In the genomic region with DNA sequence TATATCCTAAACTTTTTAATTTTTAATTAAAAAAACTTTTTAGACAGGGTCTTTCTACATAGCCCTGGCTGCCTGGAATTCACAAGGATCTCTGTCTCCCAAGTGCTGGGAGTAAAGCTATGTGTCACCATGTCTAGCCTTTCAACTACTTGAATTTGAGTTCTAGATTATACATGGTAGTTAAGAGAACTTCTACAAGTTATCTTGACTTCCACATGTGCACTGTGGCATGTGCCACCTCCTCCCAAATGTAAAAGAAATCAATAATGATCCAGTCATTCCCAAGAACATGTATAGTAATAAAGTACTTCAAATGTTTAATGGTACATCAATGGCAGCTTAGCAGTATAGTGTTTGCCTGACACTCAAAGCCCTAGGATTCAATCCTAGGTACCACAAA, we compare ENCODE assay signal across 30 mouse cellular contexts. TPM values are rescaled to one million over a fixed set of nuclear protein-coding genes. Genes with fewer than 3 reads are reported as not detected.
DNase-seq lines count a peak whose midpoint lies in the region; ATAC-seq and TF ChIP-seq lines count a peak whose summit lies in the region.
"Had no signal": no experiment of that assay in that cellular context is flagged by ENCODE, and none has a peak within 500 bp of the region (broad histone marks: within the 10 kb centered on the region; RNA-seq: fewer than 3 reads in every experiment).

No protein-coding gene starts in this region.

- no peaks in the 10 kb centered on the region for H3K27me3 ChIP-seq in liver, embryonic 11.5 days (replicated peaks; ENCODE audit: control insufficient read depth, insufficient read depth, low read length)
- H3K27me3 ChIP-seq in liver, embryonic 12.5 days (replicated peaks), result no peaks in the 10 kb centered on the region
- H3K27me3 ChIP-seq in liver, embryonic 15.5 days, result no peaks in the 10 kb centered on the region
- H3K27me3 ChIP-seq: CH12.LX; embryonic facial prominence, embryonic 13.5 days; forebrain, embryonic 12.5 days; forebrain, embryonic 15.5 days; heart, embryonic 12.5 days; heart, embryonic 15.5 days; hindbrain, embryonic 13.5 days; Patski had no signal

- H3K4me3 ChIP-seq in liver, embryonic 11.5 days (ENCODE audit: low read depth, low read length), result no peak overlapping the region
- no peak overlapping the region for H3K4me3 ChIP-seq in liver, embryonic 12.5 days
- no peak overlapping the region for H3K4me3 ChIP-seq in liver, embryonic 15.5 days (replicated peaks)
- H3K4me3 ChIP-seq in gastrocnemius, adult 2 months, result no peak overlapping the region
- H3K4me3 ChIP-seq: embryonic facial prominence, embryonic 10.5 days; embryonic facial prominence, embryonic 13.5 days; forebrain, embryonic 12.5 days; forebrain, embryonic 15.5 days; heart, embryonic 12.5 days; heart, embryonic 15.5 days; hindbrain, embryonic 10.5 days; hindbrain, embryonic 13.5 days had no signal

- peaks cover 2% of the 10 kb centered on the region; the same call in 1 of the 2 replicates for H3K4me1 ChIP-seq in liver, embryonic 11.5 days (replicated peaks; ENCODE audit: control insufficient read depth, insufficient read depth, low read length)
- peaks cover 73% of the 10 kb centered on the region for H3K4me1 ChIP-seq in liver, embryonic 12.5 days
- H3K4me1 ChIP-seq in liver, embryonic 15.5 days (replicated peaks), result peaks cover 74% of the 10 kb centered on the region
- H3K4me1 ChIP-seq: forebrain, embryonic 12.5 days; forebrain, embryonic 15.5 days; hindbrain, embryonic 10.5 days had no signal

- H3K9ac ChIP-seq in liver, embryonic 11.5 days (ENCODE audit: low read depth, low read length), result no peak overlapping the region
- H3K9ac ChIP-seq in liver, embryonic 12.5 days, result peak overlapping the region; percentile 4; the same call in 1 of the 2 replicates
- H3K9ac ChIP-seq in liver, embryonic 15.5 days, result no peak overlapping the region
- H3K9ac ChIP-seq: embryonic facial prominence, embryonic 13.5 days; forebrain, embryonic 12.5 days; forebrain, embryonic 15.5 days; heart, embryonic 12.5 days; heart, embryonic 15.5 days; hindbrain, embryonic 13.5 days had no signal

- no peak overlapping the region for H3K4me2 ChIP-seq in liver, embryonic 11.5 days
- peak overlapping the region; percentile 23 for H3K4me2 ChIP-seq in liver, embryonic 12.5 days
- peak overlapping the region; percentile 3; the same call in 1 of the 2 replicates for H3K4me2 ChIP-seq in liver, embryonic 15.5 days
- H3K4me2 ChIP-seq: embryonic facial prominence, embryonic 13.5 days; forebrain, embryonic 12.5 days; forebrain, embryonic 15.5 days; heart, embryonic 12.5 days; heart, embryonic 15.5 days; hindbrain, embryonic 13.5 days had no signal

- no peak for TF ChIP-seq CTCF in gastrocnemius, adult 2 months (IDR thresholded peaks at IDR 0.05)

- H3K9me3 ChIP-seq in liver, embryonic 11.5 days (ENCODE audit: control insufficient read depth, low read length), result no peaks in the 10 kb centered on the region
- H3K9me3 ChIP-seq in liver, embryonic 12.5 days (replicated peaks), result no peaks in the 10 kb centered on the region
- H3K9me3 ChIP-seq in liver, embryonic 15.5 days (replicated peaks), result no peaks in the 10 kb centered on the region
- H3K9me3 ChIP-seq: embryonic facial prominence, embryonic 10.5 days; embryonic facial prominence, embryonic 13.5 days; forebrain, embryonic 12.5 days; forebrain, embryonic 15.5 days; G1E; heart, embryonic 12.5 days; heart, embryonic 15.5 days; hindbrain, embryonic 10.5 days; hindbrain, embryonic 13.5 days had no signal

- no peak; the same call in 1 of the 2 replicates for ATAC-seq in liver, embryonic 11.5 days (replicated peaks; ENCODE audit: low FRiP score)
- peak; percentile 86 for ATAC-seq in liver, embryonic 12.5 days
- peak; percentile 80 for ATAC-seq in liver, embryonic 15.5 days (ENCODE audit: insufficient read depth)
- ATAC-seq: forebrain, embryonic 15.5 days; hindbrain, embryonic 16.5 days; Patski had no signal

- 0 out of 2 replicates have a peak, but pooled peaks cover 5% of the 10 kb centered on the region for H3K36me3 ChIP-seq in liver, embryonic 11.5 days (ENCODE audit: control insufficient read depth, insufficient read depth, low read length)
- H3K36me3 ChIP-seq in liver, embryonic 12.5 days, result peaks cover 12% of the 10 kb centered on the region
- peaks cover 17% of the 10 kb centered on the region for H3K36me3 ChIP-seq in liver, embryonic 15.5 days (replicated peaks)

- intact Hi-C loops in gastrocnemius, adult 2 months (cut with DNase I), result no loop called here

- H3K27ac ChIP-seq in liver, embryonic 11.5 days (ENCODE audit: low read depth, low read length), result no peak overlapping the region
- H3K27ac ChIP-seq in liver, embryonic 12.5 days, result peak overlapping the region; percentile 76
- H3K27ac ChIP-seq in liver, embryonic 15.5 days (replicated peaks), result peak overlapping the region; percentile 56; the same call in 1 of the 2 replicates
- H3K27ac ChIP-seq in gastrocnemius, adult 2 months, result no peak overlapping the region
- H3K27ac ChIP-seq: embryonic facial prominence, embryonic 10.5 days; embryonic facial prominence, embryonic 13.5 days; forebrain, embryonic 12.5 days; forebrain, embryonic 15.5 days; heart, embryonic 15.5 days; hindbrain, embryonic 10.5 days; hindbrain, embryonic 13.5 days had no signal

- peak; percentile 36 for DNase-seq in liver
- no peak for DNase-seq in liver, embryonic 11.5 days (ENCODE audit: low spot score)
- DNase-seq in gastrocnemius, adult 2 months, result no peak
- no peak for DNase-seq in adrenal gland, adult 2 months
- DNase-seq in spleen, postnatal 14 days (ENCODE audit: low spot score in 2 of 2), result no peak
- DNase-seq: adrenal gland, postnatal 14 days; B cell, adult 2 months; cerebellum, adult 11-12 months; cerebellum, adult 8-10 months; cerebellum, postnatal 10 days; cerebellum, postnatal 36 days; embryo, embryonic 11 days; gastrocnemius, postnatal 10 days; gastrocnemius, postnatal 36 days; heart, postnatal 10 days; heart, postnatal 36 days had no signal

RNA-seq across cellular contexts. Expression of a gene that starts 16.8 kb away (rescaled TPM):
- 25.0 and 25.2 TPM in 2 replicates for polyA plus RNA-seq in liver, embryonic 11.5 days (2014; fragmentation: Nextera tagmentation; extraction: Ambion mirVana)
- 41.3 and 44.7 TPM in 2 replicates for polyA plus RNA-seq in liver, embryonic 12.5 days (2016; fragmentation: Nextera tagmentation; extraction: Ambion mirVana)
- polyA plus RNA-seq in liver, embryonic 15.5 days (2015; fragmentation: Nextera tagmentation; extraction: Ambion mirVana), result 34.1 and 35.2 TPM in 2 replicates
- total RNA-seq in gastrocnemius, adult 2 months (2021), result 100 to 1,000 TPM; 134 to 137 TPM
- 100 to 1,000 TPM; 184 to 288 TPM for total RNA-seq in adrenal gland, adult 2 months (2021)
- 159 and 246 TPM in 2 replicates for polyA plus RNA-seq in adrenal gland, adult 2 months (2012; rRNA removed)

Comparison
In these comparisons a context has a peak if more than half of its experiments do, and no peak if none do; other contexts are left out.
1. H3K27ac ChIP-seq: peak in liver, embryonic 12.5 days (single experiment) and liver, embryonic 15.5 days (single experiment); none in liver, embryonic 11.5 days (single experiment) and gastrocnemius, adult 2 months (single experiment).